Mouse (Mus musculus) liver, adult 2 months (tissue): Measurements from ENCODE around the gene Tex37. TPM values are rescaled to one million over a fixed set of nuclear protein-coding genes. Genes with fewer than 3 reads are reported as not detected.

Experiments
- DNase-seq: peaks from one replicate; pipeline ENCODE4 v3.0.0-alpha.2; 2011; ENCODE audit warnings: low read depth, low spot score; ENCODE audit errors: extremely low read depth
- H3K27ac ChIP-seq: fragments of 200-500 bp; replicated peaks from 2 replicates; pipeline ENCODE4 v1.5.1; 2012; ENCODE audit warnings: low read depth, mild to moderate bottlenecking, control low read depth, inconsistent platforms, low read length; ENCODE audit not compliant: insufficient read depth
- H3K27me3 ChIP-seq: fragments of 200-500 bp; 2 replicates; pipeline ENCODE4 v1.6.1; 2012; ENCODE audit warnings: mild to moderate bottlenecking, moderate library complexity, low read length, inconsistent platforms; ENCODE audit not compliant: control insufficient read depth, insufficient read depth
- H3K36me3 ChIP-seq: fragments of 200-500 bp; 2 replicates; pipeline ENCODE4 v1.6.1; 2012; ENCODE audit warnings: low read length, inconsistent platforms; ENCODE audit not compliant: control insufficient read depth, insufficient read depth
- H3K4me1 ChIP-seq: fragments of 200-500 bp; 2 replicates; pipeline ENCODE4 v1.6.1; 2011; ENCODE audit warnings: low read length; ENCODE audit not compliant: control insufficient read depth, insufficient read depth
- H3K4me3 ChIP-seq: fragments of 200-500 bp; 2 replicates; pipeline ENCODE4 v1.5.1; 2011; ENCODE audit warnings: low read depth, mild to moderate bottlenecking, control low read depth, low read length, moderate library complexity; ENCODE audit not compliant: insufficient read depth
- H3K79me2 ChIP-seq: fragments of 200-500 bp; 2 replicates; pipeline ENCODE4 v1.6.1; 2012; ENCODE audit warnings: inconsistent platforms, mild to moderate bottlenecking, low read length, moderate library complexity; ENCODE audit not compliant: control insufficient read depth, insufficient read depth
- H3K9ac ChIP-seq: fragments of 200-500 bp; 2 replicates; pipeline ENCODE4 v1.6.1; 2012; ENCODE audit warnings: low read depth, mild to moderate bottlenecking, control low read depth, inconsistent platforms, low read length
- CTCF ChIP-seq: fragments of 200-500 bp; IDR thresholded peaks from 2 replicates; pipeline ENCODE4 v1.5.1; 2011; ENCODE audit warnings: low read depth, low read length, control low read depth
- POLR2A ChIP-seq: fragments of 200-500 bp; IDR thresholded peaks from 2 replicates; pipeline ENCODE4 v1.6.1; 2011; ENCODE audit warnings: low read length, control low read depth; ENCODE audit not compliant: insufficient read depth; ENCODE audit errors: extremely low read depth
- WGBS: fragments of 180-500 bp; shearing (Covaris S2); methylation state at CpG from one replicate; pipeline ENCODE4 v1.1.7; 2018; 5-methylcytosine and 5-hydroxymethylcytosine counted together
- polyA plus RNA-seq: library from polyadenylated mRNA; depleted of rRNA; stranded (reverse); fragments of >200 nt; gene quantifications from 2 replicates; pipeline ENCODE4 v1.2.3, GENCODE M21; 2012
- total RNA-seq: library from RNA; depleted of rRNA; stranded (reverse); fragments of >200 nt; gene quantifications from 2 replicates; pipeline ENCODE4 v1.2.3, GENCODE M21; 2014

Gene Tex37
- total and polyA plus RNA-seq, 2 experiments: not detected

DNA sequence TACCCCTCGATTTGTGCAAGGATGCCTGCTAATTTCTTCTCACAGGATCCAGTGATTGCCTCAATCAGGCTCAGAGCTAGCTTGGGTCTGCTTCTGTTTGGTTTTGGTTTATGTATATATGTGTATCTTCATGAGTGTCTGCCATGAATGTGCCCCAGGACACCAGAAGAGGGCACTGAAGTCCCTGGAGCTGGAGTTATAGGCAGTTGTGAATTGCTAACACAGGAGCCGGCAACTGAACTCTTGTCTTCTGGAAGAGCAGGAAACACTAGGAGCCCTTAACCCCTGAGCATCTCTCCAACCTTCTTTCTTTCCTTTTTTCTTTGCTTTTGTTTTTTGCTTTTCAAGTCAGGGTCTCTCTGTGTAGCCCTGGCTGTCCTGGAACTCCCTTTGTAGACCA lies 13.1 kb upstream of the Tex37 start:
- Histone ChIP-seq H3K9ac (no peak overlapping the region), H3K79me2 (no peaks in the 10 kb centered on the region), H3K4me3 (no peak overlapping the region), H3K36me3 (no peaks in the 10 kb centered on the region), H3K27ac (no peak overlapping the region), H3K27me3 (no peaks in the 10 kb centered on the region), H3K4me1 (no peaks in the 10 kb centered on the region)
- no peak for DNase-seq
- 90% methylated on average over 2 of the region's 2 CpGs for WGBS
- no peak for TF ChIP-seq POLR2A
- no peak for TF ChIP-seq CTCF

DNA sequence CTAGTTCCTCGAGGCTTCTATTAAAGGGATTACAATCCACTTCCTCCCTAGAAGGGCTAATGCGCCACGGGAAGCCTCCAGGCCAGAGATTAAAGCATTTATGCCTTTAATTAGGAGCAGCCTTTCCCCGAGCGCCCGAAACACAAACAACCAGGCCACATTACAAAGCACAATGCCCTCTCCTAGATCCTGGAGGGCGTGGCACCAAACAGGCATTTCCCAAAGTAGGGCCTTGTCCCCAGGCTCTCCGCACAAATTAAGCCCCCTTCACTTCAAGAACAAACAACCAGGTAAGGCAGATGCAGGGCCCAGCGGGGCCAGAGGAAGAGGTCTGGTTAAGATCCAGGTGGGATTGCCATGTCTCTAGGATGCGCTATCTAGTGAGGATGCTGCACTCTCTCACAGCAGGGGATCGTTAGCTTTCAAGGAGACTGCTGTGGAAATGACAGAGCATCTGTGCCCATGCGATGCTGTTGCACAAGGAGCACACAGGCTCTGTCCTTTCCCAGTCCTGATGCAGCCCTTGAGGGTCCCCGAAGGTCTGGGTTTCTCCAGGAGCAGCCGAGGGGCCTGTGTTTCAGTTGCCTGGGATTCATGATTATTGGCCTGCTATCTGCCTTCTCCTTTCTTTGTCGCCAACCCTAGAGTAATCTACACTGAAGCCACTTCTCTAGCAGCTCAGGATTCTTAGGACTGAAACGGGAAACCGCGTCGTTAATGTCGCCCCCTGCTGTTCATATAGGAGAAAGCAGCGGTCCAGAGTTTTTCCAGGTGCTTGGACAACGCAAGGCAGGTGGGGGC lies 2.7 kb upstream of the Tex37 start:
- Histone ChIP-seq H3K36me3 (no peaks in the 10 kb centered on the region), H3K9ac (no peak overlapping the region), H3K79me2 (no peaks in the 10 kb centered on the region), H3K4me3 (no peak overlapping the region), H3K27me3 (no peaks in the 10 kb centered on the region), H3K4me1 (no peaks in the 10 kb centered on the region), H3K27ac (no peak overlapping the region)
- peak; percentile 7 for DNase-seq
- TF ChIP-seq CTCF (peak; percentile 67), POLR2A (no peak)
- 14% methylated on average over 22 of the region's 22 CpGs for WGBS

DNA sequence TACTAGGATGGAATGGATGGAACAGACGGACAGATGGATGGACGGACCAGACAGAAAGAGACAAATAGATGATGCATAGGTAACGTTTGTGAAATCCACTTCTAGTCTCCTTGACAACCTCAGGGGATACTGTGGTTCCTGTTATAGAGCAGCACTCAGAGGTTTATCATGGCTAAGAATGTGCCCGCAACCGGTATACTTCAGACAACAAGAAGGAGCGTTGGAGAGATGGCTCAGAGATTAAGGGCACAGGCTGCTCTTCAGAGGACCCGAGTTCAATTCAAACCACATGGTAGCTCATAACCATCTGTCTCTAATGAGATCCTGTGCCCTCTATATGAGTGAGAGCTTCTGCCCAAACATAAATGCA lies 6.3 kb downstream of the Tex37 start:
- DNase-seq: no peak
- H3K27me3 ChIP-seq: no peaks in the 10 kb centered on the region; the same call in 1 of the 2 replicates
- no peaks in the 10 kb centered on the region for H3K79me2 ChIP-seq
- WGBS: 71% methylated on average over 7 of the region's 7 CpGs
- no peak for TF ChIP-seq POLR2A
- no peak overlapping the region for H3K27ac ChIP-seq
- no peaks in the 10 kb centered on the region for H3K36me3 ChIP-seq
- H3K9ac ChIP-seq: no peak overlapping the region
- H3K4me3 ChIP-seq: no peak overlapping the region
- peaks cover 2% of the 10 kb centered on the region; the same call in 1 of the 2 replicates for H3K4me1 ChIP-seq

DNA sequence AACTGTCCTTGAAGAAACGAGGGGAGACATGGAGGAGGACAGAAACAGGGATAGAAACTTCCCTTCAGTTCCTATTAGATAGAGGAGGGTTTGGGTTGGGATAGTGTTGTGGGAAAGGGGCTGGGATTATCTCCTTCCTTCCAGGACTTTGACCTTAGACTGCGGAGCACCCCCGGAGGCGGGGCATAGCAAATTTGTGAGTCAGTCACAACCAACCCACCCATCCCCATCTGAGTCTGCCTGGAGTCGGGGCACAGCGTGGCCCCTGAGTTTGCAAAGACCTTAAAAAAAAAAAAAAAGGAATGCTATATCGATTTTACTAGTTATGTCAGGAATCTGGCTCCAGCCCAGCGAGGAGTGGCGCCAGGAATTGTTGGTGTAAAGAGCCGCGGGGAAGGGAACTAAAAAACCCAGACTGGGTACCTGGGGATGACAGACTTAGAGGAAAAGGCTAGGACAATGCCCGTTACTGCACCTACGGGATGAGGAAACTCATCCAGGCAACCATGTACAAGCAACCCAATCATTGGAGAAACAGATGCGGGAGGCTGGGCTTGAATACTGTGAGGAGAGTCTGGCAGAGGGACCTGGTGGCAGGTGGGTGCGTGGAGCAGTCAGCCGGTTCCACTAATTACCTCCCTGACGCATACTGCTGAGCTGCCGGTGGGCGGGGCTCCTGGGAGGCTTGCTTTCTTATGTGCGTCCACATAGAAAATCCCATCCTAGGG lies 6.9 kb downstream of the Tex37 start:
- Histone ChIP-seq H3K79me2 (no peaks in the 10 kb centered on the region), H3K4me1 (peaks cover 2% of the 10 kb centered on the region; the same call in 1 of the 2 replicates), H3K9ac (no peak overlapping the region), H3K27ac (no peak overlapping the region), H3K4me3 (no peak overlapping the region), H3K27me3 (no peaks in the 10 kb centered on the region; the same call in 1 of the 2 replicates), H3K36me3 (no peaks in the 10 kb centered on the region)
- 7% methylated on average over 20 of the region's 20 CpGs for WGBS
- peak; percentile 21 for DNase-seq
- TF ChIP-seq CTCF (no peak), POLR2A (no peak)

DNA sequence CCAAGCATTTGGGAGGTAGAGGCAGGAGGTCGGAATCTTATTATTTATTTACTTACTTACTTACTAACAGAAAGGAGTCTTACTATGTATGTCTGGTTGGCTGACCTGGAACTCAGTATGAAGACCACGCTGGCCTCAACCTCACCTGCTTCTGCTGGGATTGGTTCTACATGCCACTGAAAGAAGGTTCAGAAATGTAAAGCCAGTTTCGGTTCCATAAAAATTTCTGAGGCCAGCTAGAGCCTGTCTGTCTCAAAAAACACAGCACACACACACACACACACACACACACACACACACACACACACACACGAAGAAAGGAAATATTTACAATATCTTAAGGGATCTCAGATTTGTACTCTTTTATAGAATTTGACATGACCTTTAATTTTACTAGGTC lies 8.4 kb downstream of the Tex37 start:
- TF ChIP-seq POLR2A: no peak
- TF ChIP-seq CTCF: no peak
- DNase-seq: no peak
- Histone ChIP-seq H3K9ac (no peak overlapping the region), H3K4me1 (peaks cover 2% of the 10 kb centered on the region; the same call in 1 of the 2 replicates), H3K27me3 (no peaks in the 10 kb centered on the region; the same call in 1 of the 2 replicates), H3K79me2 (no peaks in the 10 kb centered on the region), H3K27ac (no peak overlapping the region), H3K36me3 (peaks cover 8% of the 10 kb centered on the region), H3K4me3 (no peak overlapping the region)
- WGBS: 53% methylated on average over 4 of the region's 4 CpGs

DNA sequence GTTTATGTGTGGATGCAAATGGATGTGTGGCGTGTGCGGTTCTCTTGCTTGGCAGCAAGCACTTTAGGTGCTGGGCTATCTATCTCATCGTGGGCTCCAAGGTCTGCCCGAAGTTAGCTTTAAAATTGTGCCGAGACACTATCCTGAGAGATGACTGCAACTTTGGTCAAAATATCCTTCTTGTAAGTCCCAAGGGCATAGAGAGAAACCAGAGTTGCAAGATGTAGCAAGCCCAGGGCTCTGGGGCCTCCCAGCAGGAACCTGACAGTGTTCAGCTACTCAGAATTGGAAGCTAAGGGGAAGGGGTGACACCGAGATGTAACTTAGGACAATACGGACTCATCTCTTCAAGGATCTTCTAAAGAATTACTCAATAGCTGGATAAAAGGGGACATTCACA lies 9.2 kb downstream of the Tex37 start:
- H3K4me1 ChIP-seq: peaks cover 2% of the 10 kb centered on the region; the same call in 1 of the 2 replicates
- 92% methylated on average over 7 of the region's 7 CpGs for WGBS
- H3K27ac ChIP-seq: no peak overlapping the region
- no peak for DNase-seq
- peaks cover 11% of the 10 kb centered on the region for H3K36me3 ChIP-seq
- H3K4me3 ChIP-seq: no peak overlapping the region
- H3K79me2 ChIP-seq: no peaks in the 10 kb centered on the region
- H3K9ac ChIP-seq: no peak overlapping the region
- H3K27me3 ChIP-seq: no peaks in the 10 kb centered on the region; the same call in 1 of the 2 replicates
- TF ChIP-seq CTCF: no peak
- no peak for TF ChIP-seq POLR2A
